13 mouse cellular contexts compared by ENCODE assay signal in the genomic region with DNA sequence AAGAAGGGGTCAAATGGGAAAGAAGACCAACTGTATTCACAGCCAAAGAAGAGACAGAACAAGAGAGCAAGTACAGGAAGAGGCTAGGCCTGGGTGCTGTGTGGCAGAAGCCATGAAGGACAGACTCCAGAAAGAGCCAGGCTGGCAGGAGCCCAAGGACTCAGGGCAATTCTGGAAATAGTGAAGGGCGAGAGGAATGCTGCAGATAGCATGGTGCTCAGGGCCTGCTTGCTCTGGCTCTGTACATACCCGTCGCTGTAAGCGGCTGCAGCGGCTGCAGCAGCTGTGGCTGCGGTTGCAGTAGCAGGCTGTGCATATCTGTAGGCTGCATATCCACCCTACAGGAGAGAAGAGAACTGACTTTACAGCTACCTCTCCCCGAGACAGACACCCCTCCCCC. TPM values are rescaled to one million over a fixed set of nuclear protein-coding genes. Genes with fewer than 3 reads are reported as not detected.
DNase-seq lines count a peak whose midpoint lies in the region; ATAC-seq lines count a peak whose summit lies in the region.
"Had no signal": no experiment of that assay in that cellular context is flagged by ENCODE, and none has a peak within 500 bp of the region (broad histone marks: within the 10 kb centered on the region; RNA-seq: fewer than 3 reads in every experiment).

No protein-coding gene starts in this region.

- 0 out of 2 replicates have a peak overlapping the region, but pooled peaks have one; percentile 35 for H3K27ac ChIP-seq in hindbrain, embryonic 13.5 days
- H3K27ac ChIP-seq in hindbrain, embryonic 14.5 days: no peak overlapping the region
- peak overlapping the region; percentile 91 for H3K27ac ChIP-seq in heart, embryonic 16.5 days (ENCODE audit: low read length)
- no peak overlapping the region for H3K27ac ChIP-seq in neural tube, embryonic 15.5 days (replicated peaks)
- H3K27ac ChIP-seq: hindbrain, postnatal 0 days; liver, embryonic 15.5 days had no signal

- WGBS in hindbrain, embryonic 13.5 days: 91% methylated on average over 7 of the region's 7 CpGs
- WGBS in hindbrain, embryonic 14.5 days: 94% methylated on average over 7 of the region's 7 CpGs
- WGBS in heart, embryonic 16.5 days: 48% methylated on average over 7 of the region's 7 CpGs
- 85% methylated on average over 7 of the region's 7 CpGs for WGBS in neural tube, embryonic 15.5 days

- no peaks in the 10 kb centered on the region for H3K9me3 ChIP-seq in hindbrain, embryonic 13.5 days
- no peaks in the 10 kb centered on the region for H3K9me3 ChIP-seq in hindbrain, embryonic 14.5 days (ENCODE audit: control insufficient read depth, low read length)
- H3K9me3 ChIP-seq in heart, embryonic 16.5 days (replicated peaks; ENCODE audit: control insufficient read depth, low read length): no peaks in the 10 kb centered on the region
- no peaks in the 10 kb centered on the region for H3K9me3 ChIP-seq in neural tube, embryonic 15.5 days (replicated peaks)
- H3K9me3 ChIP-seq: liver, embryonic 15.5 days had no signal

- H3K4me1 ChIP-seq in hindbrain, embryonic 13.5 days (replicated peaks): peaks cover 18% of the 10 kb centered on the region
- no peaks in the 10 kb centered on the region for H3K4me1 ChIP-seq in hindbrain, embryonic 14.5 days (replicated peaks; ENCODE audit: control insufficient read depth, insufficient read depth, low read length)
- H3K4me1 ChIP-seq in heart, embryonic 16.5 days (ENCODE audit: control insufficient read depth, insufficient read depth, low read length): peaks cover 31% of the 10 kb centered on the region
- peaks cover 10% of the 10 kb centered on the region for H3K4me1 ChIP-seq in neural tube, embryonic 15.5 days
- H3K4me1 ChIP-seq: liver, embryonic 15.5 days had no signal

- H3K4me2 ChIP-seq in hindbrain, embryonic 13.5 days: no peak overlapping the region
- H3K4me2 ChIP-seq in hindbrain, embryonic 14.5 days (replicated peaks): no peak overlapping the region
- H3K4me2 ChIP-seq in heart, embryonic 16.5 days (ENCODE audit: low read depth, low read length): no peak overlapping the region; the same call in 1 of the 2 replicates
- no peak overlapping the region for H3K4me2 ChIP-seq in neural tube, embryonic 15.5 days
- H3K4me2 ChIP-seq: liver, embryonic 15.5 days had no signal

- H3K36me3 ChIP-seq in hindbrain, embryonic 13.5 days: peaks cover 74% of the 10 kb centered on the region
- peaks cover 81% of the 10 kb centered on the region for H3K36me3 ChIP-seq in hindbrain, embryonic 14.5 days (replicated peaks; ENCODE audit: control insufficient read depth, insufficient read depth)
- peaks cover 24% of the 10 kb centered on the region for H3K36me3 ChIP-seq in heart, embryonic 16.5 days (ENCODE audit: control insufficient read depth, insufficient read depth)
- H3K36me3 ChIP-seq in neural tube, embryonic 15.5 days: peaks cover 55% of the 10 kb centered on the region

- no peak overlapping the region for H3K4me3 ChIP-seq in hindbrain, embryonic 13.5 days
- no peak overlapping the region for H3K4me3 ChIP-seq in hindbrain, embryonic 14.5 days (replicated peaks; ENCODE audit: low read length)
- H3K4me3 ChIP-seq in heart, embryonic 16.5 days (ENCODE audit: low read length): no peak overlapping the region
- no peak overlapping the region for H3K4me3 ChIP-seq in neural tube, embryonic 15.5 days (replicated peaks)
- H3K4me3 ChIP-seq: liver, embryonic 15.5 days had no signal

- no peak for ATAC-seq in hindbrain, embryonic 13.5 days (ENCODE audit: low FRiP score)
- no peak for ATAC-seq in hindbrain, embryonic 14.5 days (ENCODE audit: low FRiP score)
- ATAC-seq in heart, embryonic 16.5 days (replicated peaks; ENCODE audit: extremely low read depth, insufficient read depth, low FRiP score): peak; percentile 81
- ATAC-seq in neural tube, embryonic 15.5 days (ENCODE audit: low FRiP score): no peak
- ATAC-seq: hindbrain, postnatal 0 days had no signal

- no peak for DNase-seq in hindbrain, embryonic 14.5 days (ENCODE audit: low spot score)
- DNase-seq in adrenal gland, adult 2 months: peak; percentile 92
- DNase-seq in adrenal gland, postnatal 4 days (ENCODE audit: low spot score in 2 of 2): peak; percentile 41 to 67
- no peak for DNase-seq in thymus, adult 18-20 months
- DNase-seq in right cerebral cortex, postnatal 10 days (ENCODE audit: low spot score in 2 of 2): no peak

- H3K27me3 ChIP-seq in hindbrain, embryonic 13.5 days: no peaks in the 10 kb centered on the region
- H3K27me3 ChIP-seq in hindbrain, embryonic 14.5 days (ENCODE audit: control insufficient read depth, insufficient read depth, low read length): no peaks in the 10 kb centered on the region
- H3K27me3 ChIP-seq in heart, embryonic 16.5 days (ENCODE audit: control insufficient read depth, insufficient read depth, low read length): no peaks in the 10 kb centered on the region
- H3K27me3 ChIP-seq in neural tube, embryonic 15.5 days (replicated peaks): no peaks in the 10 kb centered on the region
- H3K27me3 ChIP-seq: liver, embryonic 15.5 days had no signal

- no peak overlapping the region for H3K9ac ChIP-seq in hindbrain, embryonic 13.5 days
- H3K9ac ChIP-seq in hindbrain, embryonic 14.5 days: no peak overlapping the region
- 0 out of 2 replicates have a peak overlapping the region, but pooled peaks have one; percentile 52 for H3K9ac ChIP-seq in heart, embryonic 16.5 days (ENCODE audit: low read length)
- no peak overlapping the region for H3K9ac ChIP-seq in neural tube, embryonic 15.5 days (replicated peaks)
- H3K9ac ChIP-seq: liver, embryonic 15.5 days had no signal

RNA-seq across cellular contexts. Expression of a gene that starts 35.3 kb away (rescaled TPM):
- 0.44 and 0.62 TPM in 2 replicates for polyA plus RNA-seq in hindbrain, embryonic 13.5 days (2015; fragmentation: Nextera tagmentation; extraction: Ambion mirVana)
- polyA plus RNA-seq in hindbrain, embryonic 14.5 days (2014; fragmentation: Nextera tagmentation; extraction: Ambion mirVana): 0.51 and 0.55 TPM in 2 replicates
- 1 to 10 TPM in 1 of 2 experiments, not detected in 1; 1.8 TPM for total RNA-seq in adrenal gland, adult 2 months (2021)
- polyA plus RNA-seq in adrenal gland, adult 2 months (2012; rRNA removed): 0.46 TPM in 1 of 2 replicates, not detected in the other
- 10 to 100 TPM in 1 of 2 experiments, 1 to 10 TPM in 1; 7.0 to 16.3 TPM for total RNA-seq in adrenal gland, postnatal 4 days (2021)
- polyA plus RNA-seq in heart, embryonic 16.5 days (2015; fragmentation: Nextera tagmentation; extraction: Ambion mirVana): 977 and 1,096 TPM in 2 replicates
- polyA plus RNA-seq in neural tube, embryonic 15.5 days (2015; fragmentation: Nextera tagmentation; extraction: Ambion mirVana): 1.3 TPM in 2 replicates
- total RNA-seq: hindbrain, postnatal 0 days; left cerebral cortex, postnatal 36 days; megakaryocyte, adult 5-6 weeks had no signal

RNA-seq across cellular contexts. Expression of a gene that starts 41.3 kb away (rescaled TPM):
- not detected in 2 replicates for polyA plus RNA-seq in hindbrain, embryonic 13.5 days (2015; fragmentation: Nextera tagmentation; extraction: Ambion mirVana)
- not detected in 2 replicates for polyA plus RNA-seq in hindbrain, embryonic 14.5 days (2014; fragmentation: Nextera tagmentation; extraction: Ambion mirVana)
- total RNA-seq in adrenal gland, adult 2 months (2021): 10 to 100 TPM; 11.8 to 28.0 TPM
- polyA plus RNA-seq in adrenal gland, adult 2 months (2012; rRNA removed): 17.5 and 21.1 TPM in 2 replicates
- total RNA-seq in adrenal gland, postnatal 4 days (2021): 1 to 10 TPM; 3.6 to 5.1 TPM
- 0.11 and 0.30 TPM in 2 replicates for polyA plus RNA-seq in heart, embryonic 16.5 days (2015; fragmentation: Nextera tagmentation; extraction: Ambion mirVana)
- polyA plus RNA-seq in neural tube, embryonic 15.5 days (2015; fragmentation: Nextera tagmentation; extraction: Ambion mirVana): 0.54 TPM in 1 of 2 replicates, not detected in the other
- total RNA-seq: layer of hippocampus, adult 18-20 months; megakaryocyte, adult 5-6 weeks had no signal
- polyA plus RNA-seq: hindbrain, postnatal 0 days had no signal

Comparison
In these comparisons a context has a peak if more than half of its experiments do, and no peak if none do; other contexts are left out.
1. H3K27ac ChIP-seq: peak in hindbrain, embryonic 13.5 days (single experiment) and heart, embryonic 16.5 days (single experiment); none in hindbrain, embryonic 14.5 days (single experiment) and neural tube, embryonic 15.5 days (single experiment).
2. DNase-seq: peak in adrenal gland, adult 2 months (single experiment) and adrenal gland, postnatal 4 days (2 of 2); none in hindbrain, embryonic 14.5 days (single experiment), thymus, adult 18-20 months (0 of 2) and right cerebral cortex, postnatal 10 days (0 of 2).
3. RNA of a gene that starts 35.3 kb away (polyA plus RNA-seq): 977 to 1,096 TPM in heart, embryonic 16.5 days; 1.3 TPM in neural tube, embryonic 15.5 days, 0.51 to 0.55 TPM in hindbrain, embryonic 14.5 days, 0.44 to 0.62 TPM in hindbrain, embryonic 13.5 days and 0.46 TPM in adrenal gland, adult 2 months; every median in the first group is over 100 times any median in the second.
4. RNA of a gene that starts 41.3 kb away (polyA plus RNA-seq): 17.5 to 21.1 TPM in adrenal gland, adult 2 months; 0.11 to 0.30 TPM in heart, embryonic 16.5 days, not detected in hindbrain, embryonic 14.5 days, not detected in hindbrain, embryonic 13.5 days and 0.54 TPM in neural tube, embryonic 15.5 days; every median in the first group is over 10 times any median in the second.